Mouse (Mus musculus): ENCODE data around the gene Amtn.
A peak's percentile ranks its signal among the peaks of the same experiment; 100 is the strongest.
"Not testable (repeated sequence)": the region's sequence is repeated elsewhere in the genome, so short reads cannot be mapped to it uniquely, and the experiment has no call there.

The Amtn gene

DNA sequence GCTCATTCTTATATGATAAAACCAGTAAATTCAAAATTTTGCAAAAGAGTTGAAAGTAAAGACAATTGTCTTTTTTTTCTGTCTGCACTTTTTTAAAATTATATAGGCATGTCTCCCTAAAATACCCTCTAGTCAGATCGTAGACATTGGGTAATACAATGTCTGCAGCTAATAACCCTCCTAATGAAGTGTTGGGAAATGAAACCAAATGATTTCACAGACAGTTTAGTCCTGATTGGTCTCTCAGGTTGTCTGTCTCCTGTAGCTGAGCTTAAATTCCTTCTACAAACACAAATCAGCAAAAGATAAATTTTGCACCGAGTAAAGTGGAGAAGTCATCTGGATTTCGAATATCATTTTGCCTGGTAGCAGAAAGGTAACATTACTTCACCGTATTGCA lies at the start of gene Amtn:
TSS of gene Amtn (plus strand) at position 301 of the 400 bp plus-strand sequence.
- no peak for DNase-seq (ENCODE audit: extremely low spot score, low read depth, low spot score)

DNA sequence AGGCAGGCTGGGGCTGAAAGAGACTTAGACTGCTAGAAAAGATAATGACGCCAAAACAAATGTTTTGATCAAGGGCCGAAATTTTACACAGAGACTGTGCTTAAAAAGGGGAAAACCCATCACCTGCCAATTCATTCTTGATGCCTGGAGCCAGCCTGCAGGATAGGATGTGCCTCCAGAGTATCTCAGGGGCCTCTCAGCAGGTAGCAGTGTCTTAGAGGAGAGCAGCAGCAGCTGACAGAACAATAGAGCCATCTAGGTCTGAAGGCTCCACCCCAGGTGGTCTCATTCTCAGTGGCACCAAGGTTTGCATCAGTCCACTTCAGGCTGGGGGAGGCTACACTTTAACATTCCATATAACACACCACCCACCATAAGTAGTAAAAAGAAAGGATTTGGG lies 27.4 kb upstream of the Amtn start:
- DNase-seq (ENCODE audit: extremely low spot score, low read depth, low spot score): not testable (repeated sequence)

DNA sequence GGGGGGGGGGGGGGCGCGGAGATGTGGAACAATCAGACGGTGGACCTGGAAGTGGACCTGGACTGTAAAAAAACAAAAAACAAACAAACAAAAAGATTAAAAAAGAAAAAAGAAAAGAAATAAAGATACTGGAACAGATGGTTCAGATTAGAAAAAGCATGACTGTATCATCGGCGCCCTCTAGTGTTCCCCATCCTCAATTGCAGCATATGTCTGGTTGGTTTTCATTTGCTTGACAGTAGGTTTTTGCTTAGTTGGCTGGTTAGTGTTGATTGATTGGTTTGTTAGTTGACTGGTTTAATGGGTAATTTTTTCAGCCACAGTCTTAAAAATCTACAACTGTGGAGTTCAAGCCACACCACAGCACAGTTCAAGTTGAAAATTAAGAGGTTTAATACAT lies 11.1 kb upstream of the Amtn start:
- peak; percentile 22 for DNase-seq (ENCODE audit: extremely low spot score, low read depth, low spot score)

DNA sequence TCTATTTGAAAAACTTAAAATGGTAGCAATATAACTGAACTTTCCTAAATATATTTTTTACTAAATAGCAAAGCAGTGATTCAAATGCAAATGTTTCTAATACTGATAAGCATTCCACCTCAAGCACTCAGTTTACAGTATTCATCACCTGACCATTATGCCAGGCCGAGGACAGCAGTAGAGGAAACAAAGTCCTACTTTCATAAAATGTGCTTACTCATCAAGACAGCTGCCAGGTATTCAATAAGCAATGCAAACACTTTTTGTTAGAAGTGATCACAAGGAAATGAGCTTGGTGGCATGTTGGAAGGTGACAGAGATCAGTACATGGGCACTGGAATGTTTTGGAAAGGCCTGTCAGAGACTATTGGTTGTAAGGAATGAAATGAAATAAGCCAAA lies 9.0 kb upstream of the Amtn start:
- no peak for DNase-seq (ENCODE audit: extremely low spot score, low read depth, low spot score)

DNA sequence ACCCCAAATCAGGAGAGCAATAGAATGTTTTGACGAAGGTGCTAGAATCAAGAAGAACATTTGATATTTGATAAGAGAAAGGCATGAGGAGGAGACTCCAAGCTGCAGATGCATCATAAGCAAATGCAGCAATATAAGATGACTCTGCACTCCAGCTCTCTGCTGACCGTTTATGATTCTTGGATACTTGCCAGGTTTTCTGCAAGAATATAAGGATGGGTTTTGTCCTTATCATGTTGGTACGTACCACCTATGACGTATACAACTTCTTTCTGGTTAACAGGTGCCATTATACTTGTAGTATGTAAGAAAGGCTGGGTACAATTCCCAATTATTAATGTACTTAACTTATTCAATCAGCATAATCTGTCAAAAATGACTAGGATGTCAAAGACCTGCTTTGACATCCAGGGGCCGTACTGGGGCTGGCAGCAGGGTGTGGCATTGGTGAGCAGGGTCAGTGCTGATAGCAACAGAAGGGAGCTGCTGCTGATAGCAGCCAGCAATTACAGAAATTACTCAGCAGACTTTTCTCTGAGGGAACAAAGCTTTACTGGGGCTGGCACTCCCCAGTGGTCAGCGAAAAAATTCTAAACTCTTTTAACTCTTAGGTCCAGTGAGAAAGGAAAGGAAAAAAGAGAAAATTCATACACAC lies 5.2 kb upstream of the Amtn start:
- no peak for DNase-seq (ENCODE audit: extremely low spot score, low read depth, low spot score)

DNA sequence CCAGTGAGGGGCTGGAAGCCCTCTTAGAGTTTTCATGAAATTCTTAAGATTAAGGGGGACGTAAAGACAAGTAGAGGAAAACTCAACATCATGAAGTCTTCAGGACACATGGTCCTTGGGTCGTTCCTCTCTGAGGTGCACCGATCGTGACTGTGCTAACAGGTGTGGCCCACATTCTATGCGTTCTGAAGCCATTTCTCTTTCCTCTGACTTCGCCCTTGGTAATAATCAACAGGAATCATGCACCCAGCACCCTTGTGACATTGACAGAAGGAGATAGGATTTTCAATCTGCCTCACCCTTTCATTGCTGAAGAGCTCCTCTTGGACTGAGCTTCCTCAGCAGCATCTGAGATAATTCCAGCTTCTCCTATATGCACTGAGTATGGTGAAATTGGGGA lies 3.3 kb upstream of the Amtn start:
- no peak for DNase-seq (ENCODE audit: extremely low spot score, low read depth, low spot score)

DNA sequence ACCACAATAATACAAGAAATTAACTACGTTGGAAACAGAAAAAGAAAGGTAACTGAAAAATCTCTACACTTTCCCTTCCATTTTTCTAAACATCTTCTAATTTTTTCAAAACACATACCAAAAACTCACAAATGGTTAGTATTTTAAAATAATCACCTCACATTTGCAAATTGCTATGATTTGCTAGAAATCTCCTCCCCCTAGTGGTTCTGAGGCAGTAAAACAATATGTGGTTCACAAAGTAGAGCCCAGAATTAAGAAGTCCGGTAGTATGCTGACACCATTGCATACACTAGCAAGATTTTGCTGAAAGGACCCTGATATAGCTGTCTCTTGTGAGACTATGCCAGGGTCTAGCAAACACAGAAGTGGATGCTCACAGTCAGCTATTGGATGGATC lies 16.1 kb downstream of the Amtn start:
- not testable (repeated sequence) for DNase-seq (ENCODE audit: extremely low spot score, low read depth, low spot score)

DNA sequence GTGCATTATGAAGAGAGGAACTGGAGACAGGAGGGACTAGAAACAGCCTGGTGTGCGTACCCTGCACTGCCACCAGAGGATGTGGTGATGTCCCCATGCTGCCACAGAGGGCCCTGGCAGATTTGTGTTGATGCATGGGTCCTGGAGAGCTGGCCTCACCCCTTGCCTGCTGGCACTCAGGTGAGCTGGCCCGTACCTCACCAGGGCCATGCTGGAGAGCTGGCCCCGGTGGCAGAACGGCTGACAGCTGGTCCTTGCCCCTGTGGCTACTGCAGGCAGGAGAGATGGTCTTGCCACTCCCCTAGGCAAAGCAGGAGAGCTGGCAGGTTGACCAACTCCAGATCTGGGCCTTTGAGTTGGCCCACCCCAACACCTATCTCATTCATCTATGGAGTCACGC lies 22.7 kb downstream of the Amtn start:
- DNase-seq (ENCODE audit: extremely low spot score, low read depth, low spot score): no peak

DNA sequence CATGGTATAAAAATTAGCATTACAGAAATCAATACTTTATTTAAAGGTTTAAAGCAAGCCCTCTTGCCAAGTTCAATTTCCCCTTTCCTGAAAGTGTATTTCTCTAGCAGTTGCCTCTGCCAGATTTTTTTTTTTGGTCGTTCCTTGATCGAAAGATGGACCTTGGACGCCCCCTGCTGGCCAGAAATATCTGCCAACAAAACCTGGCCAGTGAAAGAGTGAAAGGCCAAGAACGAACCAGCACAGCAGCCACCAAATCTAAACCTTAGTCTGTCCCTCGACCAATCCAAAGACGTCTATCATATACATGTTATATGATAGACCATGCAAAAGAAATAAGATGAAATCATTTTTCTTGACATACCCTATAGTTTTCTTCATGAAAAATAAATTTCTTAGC lies 23.9 kb downstream of the Amtn start:
- DNase-seq (ENCODE audit: extremely low spot score, low read depth, low spot score): peak; percentile 26

DNA sequence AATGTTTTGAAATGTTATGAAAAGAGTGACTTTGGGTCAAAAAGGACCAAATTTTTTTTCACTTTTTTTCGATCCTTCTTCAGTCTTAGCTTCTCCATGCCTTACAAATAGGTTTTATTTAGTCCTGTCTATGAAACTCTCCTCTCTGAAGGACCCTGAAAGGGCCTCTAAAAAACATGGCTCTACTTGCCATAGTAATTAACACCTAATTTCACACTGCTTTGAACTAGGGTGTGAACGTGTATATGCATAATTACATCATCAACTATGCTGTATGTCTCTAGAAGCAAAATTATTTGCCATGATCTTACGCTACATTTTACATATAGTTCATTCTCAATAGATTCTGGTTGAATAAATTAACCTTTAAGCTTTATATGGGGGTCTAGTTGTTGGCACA lies 25.6 kb downstream of the Amtn start:
- no peak for DNase-seq (ENCODE audit: extremely low spot score, low read depth, low spot score)

DNA sequence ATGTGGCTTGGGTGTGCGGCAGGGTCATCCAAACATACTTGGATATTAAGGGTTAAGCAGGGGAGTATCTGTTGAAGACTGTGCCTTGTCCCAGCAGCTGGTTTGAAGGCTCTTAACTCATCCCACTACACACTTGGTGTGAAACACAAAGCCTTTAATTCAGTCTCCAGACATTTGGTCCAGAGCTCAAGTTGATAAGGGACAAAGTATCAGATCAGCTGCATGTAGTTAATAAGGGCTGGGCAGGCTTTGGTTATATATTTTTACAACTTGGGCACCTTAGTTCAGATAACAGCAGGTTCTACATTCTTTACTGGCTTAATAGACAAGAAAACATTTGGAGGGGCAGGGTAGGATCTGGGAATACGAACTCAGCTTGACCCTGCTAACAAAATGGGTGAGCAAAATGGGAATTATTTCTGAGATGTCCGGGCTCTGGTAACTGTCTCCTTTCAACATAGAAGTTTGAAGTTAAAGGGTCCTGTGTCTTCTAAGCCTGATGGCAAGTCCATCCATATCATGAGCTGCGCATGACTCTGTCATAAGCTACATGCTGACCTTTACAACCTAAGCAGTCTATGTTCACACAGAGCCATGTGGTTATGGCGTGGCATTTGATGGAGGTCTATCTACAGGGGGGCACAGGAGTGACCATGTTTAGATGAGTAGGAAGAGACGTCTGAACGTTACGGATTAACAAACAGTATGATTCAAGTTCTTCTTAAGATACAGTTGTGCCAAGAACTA lies 44.6 kb downstream of the Amtn start:
- DNase-seq (ENCODE audit: extremely low spot score, low read depth, low spot score): no peak

DNA sequence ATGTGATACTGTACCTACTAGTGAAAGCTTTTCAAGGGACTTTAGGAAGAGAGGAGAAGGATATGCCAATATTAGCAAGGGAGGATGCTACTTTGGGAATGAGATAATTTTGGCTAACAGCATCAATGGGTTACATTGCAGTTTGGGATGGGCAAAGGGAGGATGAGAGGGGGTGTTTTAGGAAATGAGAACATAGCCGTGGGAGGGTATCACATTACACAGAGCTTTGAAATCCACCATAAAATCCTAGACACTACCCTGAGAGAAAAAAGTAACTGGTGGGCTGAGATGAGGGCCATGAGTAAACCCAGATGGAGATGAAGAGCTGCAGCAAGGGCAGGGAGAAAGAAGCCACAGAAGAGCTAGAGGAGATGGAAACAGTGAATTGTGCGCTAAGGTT lies 49.0 kb downstream of the Amtn start:
- DNase-seq (ENCODE audit: extremely low spot score, low read depth, low spot score): not testable (repeated sequence)

DNA sequence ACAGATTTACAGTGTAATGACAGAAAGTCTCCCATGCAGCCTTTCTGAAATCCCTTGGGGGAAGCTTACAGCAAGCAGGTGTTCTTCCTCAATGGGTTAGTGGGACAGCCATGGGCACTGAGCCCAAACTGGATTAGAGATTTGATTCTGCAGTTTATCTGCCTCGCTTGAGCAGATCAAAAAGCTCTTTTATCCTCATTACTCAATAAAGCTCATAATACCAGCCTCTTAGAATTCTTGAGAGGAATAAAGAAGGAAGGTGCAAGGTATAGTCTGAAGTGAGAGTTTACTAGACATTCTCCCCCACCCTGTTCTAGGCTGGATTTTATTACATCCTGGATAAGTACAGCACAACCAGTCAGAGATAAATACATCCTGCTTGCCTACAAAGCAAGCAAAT lies 50.8 kb downstream of the Amtn start:
- DNase-seq (ENCODE audit: extremely low spot score, low read depth, low spot score): no peak

Measured in hindlimb bud, embryonic 11.5 days (tissue).